Mouse (Mus musculus): ENCODE results near the gene Abracl.

Gene Abracl

DNA sequence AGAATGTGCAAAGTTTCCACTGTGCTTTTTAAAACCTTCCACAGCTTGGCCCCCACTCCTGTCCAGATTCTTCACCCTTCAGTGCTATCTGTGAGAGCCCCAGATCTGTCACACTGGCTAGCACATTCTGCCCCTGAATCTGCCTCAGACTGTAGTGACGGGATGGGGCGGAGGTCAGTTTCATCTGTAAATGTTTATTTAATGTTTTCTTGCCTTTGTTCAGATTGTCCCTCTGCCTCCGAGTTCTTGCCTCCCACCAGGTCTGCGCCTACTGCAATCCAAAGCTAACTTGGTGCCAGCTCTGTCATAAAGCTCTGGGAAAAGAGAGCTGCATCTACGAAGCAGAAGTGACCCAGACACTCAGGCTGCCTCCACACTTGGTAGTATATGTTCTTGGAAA lies 13.8 kb upstream of the Abracl start:
- in situ Hi-C loops (cut with MboI; ENCODE audit: low pct_unique_long_range_greater_than_20kb in 1 of 2, low sequenced_read_pairs in 2 of 2, unreplicated experiment in 1 of 2) = no loop called here

GRCm38 (mm10) chr10:18034408-18034807 lies 11.3 kb upstream of the Abracl start:
- in situ Hi-C loops (cut with MboI; ENCODE audit: low pct_unique_long_range_greater_than_20kb in 1 of 2, low sequenced_read_pairs in 2 of 2, unreplicated experiment in 1 of 2) = no loop called here

DNA sequence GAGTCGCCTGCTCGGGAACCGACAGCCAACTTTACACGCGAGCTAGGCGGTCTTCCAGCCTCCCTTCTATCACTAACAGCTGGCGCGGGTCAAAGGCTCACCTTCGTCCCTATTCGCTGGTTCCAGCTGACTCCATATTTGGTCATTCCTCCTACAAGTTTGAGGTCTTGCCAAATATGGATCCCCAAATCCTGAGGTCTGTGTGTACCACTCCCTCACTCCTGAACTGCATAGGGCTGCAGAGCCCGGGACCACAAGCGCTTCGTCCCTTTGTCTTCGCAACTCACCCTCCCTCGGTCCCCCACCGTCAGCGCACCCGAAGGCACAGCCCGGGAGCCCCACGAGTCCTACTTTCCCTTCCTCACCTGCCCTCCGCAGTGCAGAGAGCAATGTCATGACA lies 776 bp downstream of the Abracl start:
- in situ Hi-C loops (cut with MboI; ENCODE audit: low pct_unique_long_range_greater_than_20kb in 1 of 2, low sequenced_read_pairs in 2 of 2, unreplicated experiment in 1 of 2) = no loop called here

- in situ Hi-C loops (cut with MboI; ENCODE audit: low pct_unique_long_range_greater_than_20kb in 1 of 2, low sequenced_read_pairs in 2 of 2, unreplicated experiment in 1 of 2) = no loop called here
Measured at GRCm38 (mm10) chr10:18021576-18022311, 1.3 kb downstream of the Abracl start.

- in situ Hi-C loops (cut with MboI; ENCODE audit: low pct_unique_long_range_greater_than_20kb in 1 of 2, low sequenced_read_pairs in 2 of 2, unreplicated experiment in 1 of 2) = no loop called here
Measured at GRCm38 (mm10) chr10:18020846-18021245, 2.2 kb downstream of the Abracl start.

- in situ Hi-C loops (cut with MboI; ENCODE audit: low pct_unique_long_range_greater_than_20kb in 1 of 2, low sequenced_read_pairs in 2 of 2, unreplicated experiment in 1 of 2) = no loop called here
Measured at GRCm38 (mm10) chr10:18020443-18020842, 2.6 kb downstream of the Abracl start.

DNA sequence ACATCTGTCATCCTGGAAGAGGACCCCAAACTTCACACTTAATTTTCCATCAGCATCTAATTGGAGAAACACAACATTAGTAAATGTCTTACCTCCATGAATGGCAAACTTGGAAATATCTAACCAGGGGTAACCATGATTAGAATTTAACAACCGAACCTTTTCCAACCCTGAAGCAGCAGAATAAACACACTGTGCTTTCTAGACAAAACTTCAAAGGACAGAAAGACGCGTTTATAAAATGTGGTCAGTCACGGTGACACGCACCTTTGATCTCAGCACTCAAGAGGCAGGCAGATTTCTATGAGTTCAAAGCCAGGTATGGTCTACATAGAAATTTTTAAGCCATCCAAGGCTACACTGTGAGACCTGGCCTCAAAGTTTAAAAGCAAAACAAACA lies 11.3 kb downstream of the Abracl start:
- in situ Hi-C loops (cut with MboI; ENCODE audit: low pct_unique_long_range_greater_than_20kb in 1 of 2, low sequenced_read_pairs in 2 of 2, unreplicated experiment in 1 of 2) = no loop called here

DNA sequence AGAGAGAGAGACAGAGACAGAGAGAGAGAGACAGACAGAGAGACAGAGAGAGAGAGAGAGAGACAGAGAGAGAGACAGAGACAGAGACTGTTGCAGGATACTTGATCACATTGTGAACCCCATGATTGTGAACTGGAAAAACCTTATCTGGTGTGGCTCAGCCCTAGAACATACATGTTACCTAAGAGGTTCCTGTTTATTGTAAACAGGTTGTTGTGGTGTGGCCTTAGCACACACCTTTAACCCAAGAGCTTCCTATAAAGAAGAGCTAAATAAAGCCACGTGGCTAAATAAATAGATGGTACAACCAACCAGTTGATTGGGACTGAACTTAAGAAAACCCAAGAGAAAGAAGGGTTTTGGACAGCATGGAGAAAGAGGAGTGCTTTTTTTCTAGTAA lies 13.3 kb downstream of the Abracl start:
- in situ Hi-C loops (cut with MboI; ENCODE audit: low pct_unique_long_range_greater_than_20kb in 1 of 2, low sequenced_read_pairs in 2 of 2, unreplicated experiment in 1 of 2) = no loop called here

- in situ Hi-C loops (cut with MboI; ENCODE audit: low pct_unique_long_range_greater_than_20kb in 1 of 2, low sequenced_read_pairs in 2 of 2, unreplicated experiment in 1 of 2) = no loop called here
Measured at GRCm38 (mm10) chr10:18008118-18008517, 15.0 kb downstream of the Abracl start.

- in situ Hi-C loops (cut with MboI; ENCODE audit: low pct_unique_long_range_greater_than_20kb in 1 of 2, low sequenced_read_pairs in 2 of 2, unreplicated experiment in 1 of 2) = no loop called here
Measured at GRCm38 (mm10) chr10:18007243-18007642, 15.8 kb downstream of the Abracl start.

GRCm38 (mm10) chr10:18006756-18007155 lies 16.3 kb downstream of the Abracl start:
- in situ Hi-C loops (cut with MboI; ENCODE audit: low pct_unique_long_range_greater_than_20kb in 1 of 2, low sequenced_read_pairs in 2 of 2, unreplicated experiment in 1 of 2) = no loop called here

- in situ Hi-C loops (cut with MboI; ENCODE audit: low pct_unique_long_range_greater_than_20kb in 1 of 2, low sequenced_read_pairs in 2 of 2, unreplicated experiment in 1 of 2) = no loop called here
Measured at GRCm38 (mm10) chr10:18005136-18005955, 17.7 kb downstream of the Abracl start.

- in situ Hi-C loops (cut with MboI; ENCODE audit: low pct_unique_long_range_greater_than_20kb in 1 of 2, low sequenced_read_pairs in 2 of 2, unreplicated experiment in 1 of 2) = no loop called here
Measured at GRCm38 (mm10) chr10:18003966-18004637, 19.0 kb downstream of the Abracl start.

GRCm38 (mm10) chr10:17990576-17990975 lies 32.5 kb downstream of the Abracl start:
- in situ Hi-C loops (cut with MboI; ENCODE audit: low pct_unique_long_range_greater_than_20kb in 1 of 2, low sequenced_read_pairs in 2 of 2, unreplicated experiment in 1 of 2) = no loop called here

- in situ Hi-C loops (cut with MboI; ENCODE audit: low pct_unique_long_range_greater_than_20kb in 1 of 2, low sequenced_read_pairs in 2 of 2, unreplicated experiment in 1 of 2) = no loop called here
Measured at GRCm38 (mm10) chr10:17989136-17989535, 34.0 kb downstream of the Abracl start.

DNA sequence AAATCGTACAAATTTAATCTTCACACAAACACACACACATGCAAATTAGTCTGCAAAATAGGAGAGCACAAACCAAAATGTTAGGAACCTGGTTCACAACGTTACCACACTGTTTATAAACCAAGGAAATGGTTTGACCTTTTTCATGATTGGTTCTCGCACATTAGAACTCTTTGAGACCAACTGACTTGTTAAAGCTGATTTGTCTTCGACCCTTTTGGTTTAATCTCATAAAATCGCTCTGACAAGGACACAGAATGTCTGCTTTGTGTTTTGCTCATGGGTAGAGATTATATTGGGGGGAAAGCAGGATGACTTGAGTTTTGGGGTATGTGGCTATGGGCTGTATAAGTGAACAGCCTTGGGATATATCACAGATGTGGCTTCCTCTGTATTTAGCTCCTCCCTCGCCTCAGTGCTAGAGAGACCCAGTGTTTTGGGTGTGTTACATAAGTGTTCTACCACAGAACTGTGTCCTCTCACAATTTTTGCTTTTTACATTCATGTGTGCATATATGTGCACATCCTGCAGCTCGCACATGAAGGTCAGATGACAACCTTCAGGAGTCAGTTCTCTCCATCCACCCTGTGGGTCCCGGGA lies 35.2 kb downstream of the Abracl start:
- in situ Hi-C loops (cut with MboI; ENCODE audit: low pct_unique_long_range_greater_than_20kb in 1 of 2, low sequenced_read_pairs in 2 of 2, unreplicated experiment in 1 of 2) = no loop called here

DNA sequence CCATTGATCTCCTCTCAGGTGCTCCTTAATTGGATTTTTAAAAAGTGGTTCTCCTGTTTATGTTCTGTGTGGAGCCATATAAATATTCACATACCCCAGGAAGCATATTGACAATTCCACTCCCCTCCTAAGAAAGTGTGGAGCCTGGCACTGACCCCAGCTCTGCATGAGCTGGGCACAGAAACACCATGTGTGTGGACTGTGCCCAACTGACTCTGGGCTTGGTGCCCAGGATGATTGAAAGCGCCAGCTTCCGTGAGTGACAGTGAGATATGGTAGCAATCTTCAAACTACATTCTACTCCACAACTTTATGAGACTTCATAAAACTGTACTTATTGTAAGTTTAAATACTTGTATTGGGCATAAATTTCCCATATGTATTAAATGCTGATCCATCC lies 39.8 kb downstream of the Abracl start:
- in situ Hi-C loops (cut with MboI; ENCODE audit: low pct_unique_long_range_greater_than_20kb in 1 of 2, low sequenced_read_pairs in 2 of 2, unreplicated experiment in 1 of 2) = no loop called here

DNA sequence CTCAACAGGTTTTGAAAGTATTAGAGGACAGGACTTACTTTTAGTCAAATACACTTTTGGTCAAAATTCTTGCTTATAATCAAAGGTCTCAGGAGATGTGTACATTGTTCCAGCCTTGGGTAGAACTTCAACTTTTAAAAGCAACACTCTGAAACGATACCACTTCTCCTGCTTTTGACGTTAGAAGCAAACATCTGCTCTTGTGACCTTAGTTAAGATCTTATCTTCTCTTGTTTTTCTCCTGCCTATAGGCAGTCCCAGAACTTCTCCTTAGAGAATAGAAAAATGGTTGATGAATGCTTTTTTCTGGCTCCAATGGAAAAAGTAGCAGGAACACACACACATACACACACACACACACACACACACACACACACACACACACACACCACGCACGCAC lies 57.0 kb downstream of the Abracl start:
- in situ Hi-C loops (cut with MboI; ENCODE audit: low pct_unique_long_range_greater_than_20kb in 1 of 2, low sequenced_read_pairs in 2 of 2, unreplicated experiment in 1 of 2) = no loop called here
